Mouse (Mus musculus) limb, embryonic 13.5 days (tissue): ENCODE measurements around the gene Anxa2. TPM values are rescaled to one million over a fixed set of nuclear protein-coding genes. Genes with fewer than 3 reads are reported as not detected.

ENCODE experiments used
- ATAC-seq: fragments of 200-750 bp; cut with Nextera tagmentation; 2 replicates; pipeline ENCODE4 v1.8.0; 2017; ENCODE audit warnings: low read depth, moderate number of reproducible peaks, moderate TSS enrichment; ENCODE audit not compliant: low FRiP score
- H3K27ac ChIP-seq: fragments of 300-500 bp; sonication (generic); 2 replicates; pipeline ENCODE4 v1.5.1; 2015; ENCODE audit warnings: inconsistent platforms, mild to moderate bottlenecking, moderate library complexity
- H3K27me3 ChIP-seq: fragments of 300-500 bp; sonication (generic); 2 replicates; pipeline ENCODE4 v1.6.1; 2015; ENCODE audit warnings: mild to moderate bottlenecking, inconsistent platforms
- H3K36me3 ChIP-seq: fragments of 300-500 bp; sonication (generic); 2 replicates; pipeline ENCODE4 v1.6.1; 2015; ENCODE audit warnings: inconsistent platforms, mild to moderate bottlenecking, moderate library complexity
- H3K4me1 ChIP-seq: fragments of 300-500 bp; sonication (generic); 2 replicates; pipeline ENCODE4 v1.6.1; 2015; ENCODE audit warnings: inconsistent platforms
- H3K4me2 ChIP-seq: fragments of 300-500 bp; sonication (generic); replicated peaks from 2 replicates; pipeline ENCODE4 v1.6.1; 2015; ENCODE audit warnings: inconsistent platforms, mild to moderate bottlenecking, moderate library complexity
- H3K4me3 ChIP-seq: fragments of 300-500 bp; sonication (generic); 2 replicates; pipeline ENCODE4 v1.5.1; 2015; ENCODE audit warnings: moderate library complexity, mild to moderate bottlenecking, inconsistent platforms
- H3K9ac ChIP-seq: fragments of 300-500 bp; sonication (generic); 2 replicates; pipeline ENCODE4 v1.6.1; 2015; ENCODE audit warnings: mild to moderate bottlenecking, inconsistent platforms
- H3K9me3 ChIP-seq: fragments of 300-500 bp; sonication (generic); 2 replicates; pipeline ENCODE4 v1.6.1; 2016; ENCODE audit warnings: inconsistent platforms
- WGBS: fragments of 180-500 bp; shearing (Covaris S2); methylation state at CpG from one replicate; pipeline ENCODE4 v1.1.7; 2015; 5-methylcytosine and 5-hydroxymethylcytosine counted together
- microRNA-seq: library from miRNA; unstranded; fragments of <30 nt; microRNA quantifications from one replicate; pipeline ENCODE4, GENCODE M21; 2016
- polyA plus RNA-seq: library from polyadenylated mRNA; unstranded; fragments of >200 nt; fragmentation: Nextera tagmentation; extraction: Ambion mirVana; gene quantifications from 2 replicates; pipeline ENCODE4 v1.2.1, GENCODE M21; 2015

The Anxa2 gene
- polyA plus RNA-seq, 1 experiment from 2014 or later = 735 TPM

GRCm38 (mm10) chr9:69517387-69518035 is 64.1 kb downstream of the Anxa2 start:
- Histone ChIP-seq H3K4me3 (no peak overlapping the region), H3K27ac (0 out of 2 replicates have a peak overlapping the region, but pooled peaks have one; percentile 28), H3K27me3 (no peaks in the 10 kb centered on the region), H3K9ac (0 out of 2 replicates have a peak overlapping the region, but pooled peaks have one; percentile 43), H3K36me3 (no peaks in the 10 kb centered on the region), H3K4me2 (peak overlapping the region; percentile 39), H3K9me3 (no peaks in the 10 kb centered on the region), H3K4me1 (peaks cover 12% of the 10 kb centered on the region)
- no peak for ATAC-seq
- 42% methylated on average over 20 of the region's 20 CpGs for WGBS

Small RNAs within 50 kb of the gene (microRNA-seq; reads per million reads assigned to microRNA genes)
- 2.1 reads per million, percentile 5 among the genes with 10 or more reads in this experiment for gene Mir3109

Other genes with a start within 250 kb of the Anxa2 start
- gene Ice2, start 55.7 kb upstream of the Anxa2 start, polyA plus RNA-seq = 20.0 and 22.2 TPM in 2 replicates